ENCODE assay signal across 18 mouse cellular contexts in the genomic region with DNA sequence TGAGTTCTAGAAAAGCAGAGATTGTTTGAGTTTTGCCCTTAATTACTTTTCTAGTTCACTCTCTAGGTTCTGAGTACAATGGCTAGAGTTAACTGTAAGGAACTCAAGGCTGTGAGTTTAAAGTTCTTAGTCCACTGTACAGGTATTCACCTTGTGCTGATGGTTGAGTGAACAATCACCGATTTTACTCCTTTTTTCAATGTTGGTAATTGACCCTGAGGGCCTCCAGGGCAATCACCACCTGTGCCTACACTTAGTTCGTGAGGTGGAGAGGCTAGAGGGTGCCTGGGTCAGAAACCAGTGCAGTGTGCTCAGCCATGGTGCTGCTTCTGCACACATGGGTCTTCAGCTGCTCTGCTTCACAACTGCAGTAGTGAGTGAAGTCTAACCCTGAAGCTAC.
"Had no signal": no experiment of that assay in that cellular context is flagged by ENCODE, and none has a peak within 500 bp of the region (broad histone marks: within the 10 kb centered on the region; RNA-seq: fewer than 3 reads in every experiment).

No protein-coding gene starts in this region.

- ATAC-seq: midbrain, embryonic 13.5 days; midbrain, embryonic 16.5 days had no signal

- H3K4me2 ChIP-seq: lung, embryonic 14.5 days; midbrain, embryonic 11.5 days; midbrain, embryonic 13.5 days; neural tube, embryonic 13.5 days; neural tube, embryonic 15.5 days had no signal

- H3K27ac ChIP-seq: midbrain, embryonic 13.5 days; neural tube, embryonic 13.5 days; neural tube, embryonic 15.5 days had no signal

- H3K27me3 ChIP-seq: midbrain, embryonic 13.5 days; neural tube, embryonic 13.5 days; neural tube, embryonic 15.5 days had no signal

- H3K4me1 ChIP-seq: midbrain, embryonic 13.5 days; neural tube, embryonic 13.5 days; neural tube, embryonic 15.5 days had no signal

- DNase-seq: lung, adult 18-20 months; lung, embryonic 14.5 days; lung, postnatal 10 days; lung, postnatal 4 days; retina, postnatal 1 day; right cerebral cortex, adult 18-20 months; right cerebral cortex, postnatal 25 days; right cerebral cortex, postnatal 4 days; spleen, adult 18-20 months; thymus, adult 18-20 months; thymus, postnatal 14 days; thymus, postnatal 36 days had no signal

- H3K9me3 ChIP-seq: neural tube, embryonic 15.5 days had no signal

- H3K4me3 ChIP-seq: midbrain, embryonic 13.5 days; myocyte; neural tube, embryonic 13.5 days; neural tube, embryonic 15.5 days had no signal

- H3K9ac ChIP-seq: lung, embryonic 14.5 days; midbrain, embryonic 13.5 days; neural tube, embryonic 13.5 days; neural tube, embryonic 15.5 days had no signal
